Mouse (Mus musculus): ENCODE results near the gene Cmah.

DNA sequence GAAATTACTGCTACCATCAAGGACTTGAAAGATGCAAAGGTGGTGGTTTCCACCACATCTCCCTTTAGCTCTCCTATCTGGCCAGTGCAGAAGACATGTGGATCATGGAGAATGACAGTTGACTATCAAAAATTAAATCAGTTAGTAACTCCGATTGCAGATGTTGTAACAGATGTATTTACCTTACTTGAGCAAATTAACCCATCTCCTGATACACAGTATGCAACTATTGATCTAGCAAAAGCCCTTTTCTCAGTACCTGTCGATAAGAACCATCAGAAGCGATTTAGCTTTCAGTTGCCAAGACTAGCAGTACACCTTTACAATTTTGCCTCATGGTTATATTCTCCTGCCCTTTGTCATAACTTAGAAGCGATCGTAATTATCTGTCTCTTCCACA, 25.8 kb downstream of the Cmah start:
- TF ChIP-seq CTCF (IDR thresholded peaks at IDR 0.05; ENCODE audit: low read depth, low read length) (no peak), POLR2A (IDR thresholded peaks at IDR 0.05; ENCODE audit: insufficient read depth, low read length) (no peak)

All from ES-Bruce4 (cell line).